Mouse (Mus musculus): ENCODE measurements around the gene Wnt5b.

DNA sequence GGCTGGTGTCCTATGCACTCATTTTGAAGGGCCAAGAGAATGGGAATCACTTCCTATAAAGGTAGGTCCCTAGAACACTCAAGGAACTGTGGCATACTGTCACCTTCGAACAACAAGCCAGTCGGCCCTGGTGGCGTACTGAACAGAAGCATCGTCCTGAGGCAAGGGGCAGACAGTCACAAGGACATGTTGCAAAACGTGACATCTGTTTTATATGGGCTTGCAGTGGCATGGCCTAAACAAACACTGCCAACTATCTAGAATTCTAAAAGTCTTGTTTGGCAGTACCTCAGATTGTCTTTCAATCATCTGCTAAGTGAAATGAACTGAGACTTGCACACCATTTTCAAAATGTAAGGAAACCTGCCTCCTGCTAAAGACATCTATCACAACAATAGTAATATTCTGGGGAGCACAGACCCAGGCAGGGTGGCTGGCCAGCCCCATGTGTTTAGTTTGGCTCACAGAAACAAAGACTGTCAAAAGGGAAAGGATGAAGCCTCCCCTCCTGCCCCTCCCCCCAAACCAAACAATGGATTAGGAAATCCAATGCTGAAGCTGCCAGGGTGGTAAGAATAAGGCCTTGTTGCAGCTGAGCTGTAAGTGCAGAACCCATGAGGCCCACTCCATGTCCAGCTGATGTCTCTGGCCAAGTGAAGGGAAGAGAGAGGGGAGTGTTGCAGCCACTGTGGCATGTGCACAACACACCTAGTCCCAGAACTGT, 41.7 kb upstream of the Wnt5b start:
- TF ChIP-seq CTCF (IDR thresholded peaks at IDR 0.05; ENCODE audit: insufficient read depth, low read depth, low read length) (no peak), POLR2A (IDR thresholded peaks at IDR 0.05; ENCODE audit: insufficient read depth, low read depth, low read length) (no peak)
